Mouse (Mus musculus) CH12.LX (cell line): ENCODE measurements around the gene Slc30a5.

Experiments
- CHD1 ChIP-seq: IDR thresholded peaks from 2 replicates; pipeline ENCODE4 v1.6.1; 2012; ENCODE audit warnings: low read depth, low read length, improper control_type of control experiment, inconsistent platforms
- CTCF ChIP-seq, 2 experiments: IDR thresholded peaks in 1 of 2; conservative IDR thresholded peaks in 1 of 2; 2 replicates each; pipeline ENCODE4 v1.5.1; 2011 to 2012; ENCODE audit warnings: low read depth in 2 of 2, low read length in 2 of 2, improper control_type of control experiment in 1 of 2, inconsistent platforms in 1 of 2, mild to moderate bottlenecking in 1 of 2, moderate library complexity in 1 of 2
- E2F4 ChIP-seq: IDR thresholded peaks from 2 replicates; pipeline ENCODE4 v1.6.1; 2011; ENCODE audit warnings: low read depth, low read length, improper control_type of control experiment; ENCODE audit not compliant: insufficient replicate concordance
- ETS1 ChIP-seq: conservative IDR thresholded peaks from 2 replicates; pipeline ENCODE4 v1.6.1; 2012; ENCODE audit warnings: low read depth, mild to moderate bottlenecking, inconsistent platforms, low read length, improper control_type of control experiment, moderate library complexity
- KAT2A ChIP-seq: IDR thresholded peaks from 2 replicates; pipeline ENCODE4 v1.6.1; 2012; ENCODE audit warnings: low read length, improper control_type of control experiment, inconsistent platforms; ENCODE audit not compliant: insufficient replicate concordance
- NRF1 ChIP-seq: IDR thresholded peaks from 2 replicates; pipeline ENCODE4 v1.6.1; 2014; ENCODE audit warnings: low read depth, mild to moderate bottlenecking, inconsistent platforms, low read length, improper control_type of control experiment, moderate library complexity
- POLR2A ChIP-seq: IDR thresholded peaks from 2 replicates; pipeline ENCODE4 v1.6.1; 2011; ENCODE audit warnings: low read depth, mild to moderate bottlenecking, improper control_type of control experiment, low read length
- POLR2AphosphoS2 ChIP-seq: IDR thresholded peaks from 2 replicates; pipeline ENCODE4 v1.6.1; 2011; ENCODE audit warnings: low read depth, low read length, improper control_type of control experiment
- RCOR1 ChIP-seq: conservative IDR thresholded peaks from 2 replicates; pipeline ENCODE4 v1.6.1; 2012; ENCODE audit warnings: low read depth, mild to moderate bottlenecking, inconsistent platforms, low read length, improper control_type of control experiment
- SMC3 ChIP-seq: IDR thresholded peaks from 2 replicates; pipeline ENCODE4 v1.6.1; 2011; ENCODE audit warnings: low read depth, low read length, improper control_type of control experiment
- UBTF ChIP-seq: IDR thresholded peaks from 2 replicates; pipeline ENCODE4 v1.6.1; 2012; ENCODE audit warnings: low read depth, mild to moderate bottlenecking, inconsistent platforms, low read length, improper control_type of control experiment, moderate library complexity
- ZMIZ1 ChIP-seq: IDR thresholded peaks from 2 replicates; pipeline ENCODE4 v1.6.1; 2012; ENCODE audit warnings: low read depth, mild to moderate bottlenecking, inconsistent platforms, low read length, improper control_type of control experiment

GRCm38 (mm10) chr13:100775252-100776055 lies 57.8 kb downstream of the Slc30a5 start, which contains the start of gene Cenph:
- TF ChIP-seq CTCF (conservative IDR thresholded peaks at IDR 0.05 in 1 of 2, IDR thresholded peaks at IDR 0.05 in 1 of 2; ENCODE audit: low read depth in 2 of 2, low read length in 2 of 2) (no peak), POLR2A (peak; percentile 71), ETS1 (no peak), ZMIZ1 (peak; percentile 53; the same call in 1 of the 2 replicates), POLR2AphosphoS2 (no peak; the same call in 1 of the 2 replicates), CHD1 (no peak), SMC3 (no peak), UBTF (no peak), RCOR1 (no peak), NRF1 (no peak), E2F4 (peak; percentile 99), KAT2A (peak; percentile 62; the same call in 1 of the 2 replicates)
